Mouse (Mus musculus): ENCODE data around the gene Notch4. TPM values are rescaled to one million over a fixed set of nuclear protein-coding genes. Genes with fewer than 3 reads are reported as not detected.

The Notch4 gene
- polyA plus RNA-seq, 2 experiments = 0.67 to 0.99 TPM

DNA sequence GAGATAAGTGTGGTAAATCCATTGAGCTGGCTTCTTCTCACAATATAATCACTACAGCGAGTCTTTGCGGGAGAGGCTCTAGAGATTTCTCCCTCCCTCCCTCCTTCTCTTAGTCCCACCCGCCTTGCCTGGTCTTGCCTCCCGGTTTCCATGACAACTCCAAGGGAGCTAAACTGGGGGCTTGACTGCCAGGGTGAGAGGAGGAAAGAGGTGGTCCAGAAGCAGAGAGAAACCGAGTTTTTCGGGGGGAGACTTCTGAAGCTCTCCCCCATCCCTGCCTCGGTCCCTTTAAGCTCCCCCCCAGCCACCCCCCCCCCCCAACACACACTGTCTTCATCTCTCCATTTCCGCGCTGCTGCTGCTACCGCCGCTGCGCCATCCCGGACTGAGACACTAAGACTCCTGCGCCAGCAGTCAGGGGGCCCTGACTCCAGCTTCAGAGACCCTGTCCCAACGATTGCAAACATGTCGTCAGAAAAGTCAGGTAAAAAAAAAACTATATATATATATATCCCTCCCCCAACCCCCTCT, 65.2 kb downstream of the Notch4 start, which contains the start of gene Prrt1:
Prrt1 (plus strand) TSS at position 313 of the 531 bp plus-strand sequence.
- Histone ChIP-seq H3K27ac (no peak within 1 kb of the TSS), H3K27me3 (ENCODE audit: control insufficient read depth, insufficient read depth, low read length) (peaks cover 51% of the 10 kb centered on the region), H3K4me1 (replicated peaks; ENCODE audit: control insufficient read depth in 2 of 2, insufficient read depth in 2 of 2, low read length in 1 of 2) (peaks cover 4 to 5% of the 10 kb centered on the region in 2 experiments; a peak in 3 of 4 replicates), H3K4me2 (ENCODE audit: low read depth) (peak within 1 kb of the TSS; percentile 88; the same call in 1 of the 2 replicates), H3K9ac (replicated peaks) (no peak within 1 kb of the TSS), H3K9me3 (ENCODE audit: control insufficient read depth, low read length) (no peaks in the 10 kb centered on the region), H3K36me3 (replicated peaks; ENCODE audit: control insufficient read depth, insufficient read depth, low read depth) (no peaks in the 10 kb centered on the region), H3K4me3 (ENCODE audit: insufficient read depth in 1 of 2, low read depth in 2 of 2, low read length in 2 of 2) (peak within 1 kb of the TSS in 1 of 2 experiments; percentile 74; a peak in 1 of 4 replicates)
- DNase-seq (ENCODE audit: low read depth in 3 of 3, low spot score in 3 of 3) = no peak
- WGBS (ENCODE audit: insufficient replicate concordance) = 9% methylated on average over 16 of the region's 16 CpGs
- no peak for ATAC-seq (ENCODE audit: insufficient read depth)
- TF ChIP-seq EP300 (IDR thresholded peaks at IDR 0.05; ENCODE audit: low read depth) (no peak), CTCF (IDR thresholded peaks at IDR 0.05; ENCODE audit: low read depth) (no peak)

DNA sequence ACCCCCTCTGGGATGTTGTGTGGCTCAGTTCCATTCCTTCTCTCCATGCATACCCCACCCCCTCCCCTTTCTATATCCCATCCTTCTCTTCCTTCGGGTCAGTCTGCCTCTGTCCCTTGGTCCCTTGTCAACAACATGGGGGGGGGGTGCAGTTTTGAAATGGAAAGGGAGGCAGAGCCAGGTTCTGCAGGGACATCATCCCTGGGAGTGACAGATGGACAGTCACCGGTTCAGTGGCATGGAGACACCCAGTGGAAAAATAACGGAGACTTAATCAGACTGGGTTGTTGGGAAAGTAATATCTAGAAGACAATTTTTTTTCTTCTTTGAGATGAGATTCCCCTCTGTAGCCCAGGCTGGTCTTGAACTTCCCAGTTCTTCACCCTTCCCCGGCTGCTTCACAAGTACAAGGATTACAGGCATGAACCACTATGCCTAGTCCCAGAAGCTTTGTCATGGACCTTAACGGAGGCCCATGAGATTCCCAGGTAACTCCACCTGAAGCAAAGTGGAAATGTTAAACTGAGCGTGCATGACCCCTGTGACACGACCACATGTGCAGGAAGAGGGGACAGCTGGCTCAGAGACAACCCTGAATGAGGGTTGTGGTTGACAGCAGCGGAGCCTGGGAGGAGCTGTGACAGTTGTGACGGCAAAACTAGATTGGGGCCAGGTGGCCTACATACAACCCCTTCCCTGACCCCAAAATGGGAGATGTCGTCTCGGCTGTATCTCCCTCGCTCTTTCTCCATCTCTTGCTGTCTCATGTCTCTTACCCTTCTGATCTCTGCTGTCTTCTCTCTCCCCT, 65.9 kb downstream of the Notch4 start:
- TF ChIP-seq EP300 (IDR thresholded peaks at IDR 0.05; ENCODE audit: low read depth) (no peak), CTCF (IDR thresholded peaks at IDR 0.05; ENCODE audit: low read depth) (no peak)
- H3K4me1 ChIP-seq (replicated peaks; ENCODE audit: control insufficient read depth in 2 of 2, insufficient read depth in 2 of 2, low read length in 1 of 2) = peaks cover 4 to 5% of the 10 kb centered on the region in 2 experiments; a peak in 3 of 4 replicates
- no peak overlapping the region for H3K4me2 ChIP-seq (ENCODE audit: low read depth)
- no peak for DNase-seq (ENCODE audit: low read depth in 3 of 3, low spot score in 3 of 3)
- no peak overlapping the region for H3K27ac ChIP-seq
- H3K27me3 ChIP-seq (ENCODE audit: control insufficient read depth, insufficient read depth, low read length) = peaks cover 51% of the 10 kb centered on the region
- WGBS (ENCODE audit: insufficient replicate concordance) = 11% methylated on average over 12 of the region's 12 CpGs
- H3K9me3 ChIP-seq (ENCODE audit: control insufficient read depth, low read length) = no peaks in the 10 kb centered on the region
- no peak overlapping the region for H3K9ac ChIP-seq (replicated peaks)
- H3K4me3 ChIP-seq (ENCODE audit: insufficient read depth in 1 of 2, low read depth in 2 of 2, low read length in 2 of 2) = no peak overlapping the region
- no peak for ATAC-seq (ENCODE audit: insufficient read depth)
- H3K36me3 ChIP-seq (replicated peaks; ENCODE audit: control insufficient read depth, insufficient read depth, low read depth) = no peaks in the 10 kb centered on the region

GRCm38 (mm10) chr17:34630761-34631301, 66.8 kb downstream of the Notch4 start:
- Histone ChIP-seq H3K4me2 (ENCODE audit: low read depth) (peak overlapping the region; percentile 30), H3K27me3 (ENCODE audit: control insufficient read depth, insufficient read depth, low read length) (peaks cover 51% of the 10 kb centered on the region), H3K4me1 (replicated peaks; ENCODE audit: control insufficient read depth in 2 of 2, insufficient read depth in 2 of 2, low read length in 1 of 2) (peaks cover 4 to 5% of the 10 kb centered on the region in 2 experiments; a peak in 3 of 4 replicates), H3K9me3 (ENCODE audit: control insufficient read depth, low read length) (no peaks in the 10 kb centered on the region), H3K4me3 (ENCODE audit: insufficient read depth in 1 of 2, low read depth in 2 of 2, low read length in 2 of 2) (peak overlapping the region in 1 of 2 experiments; percentile 1; a peak in 1 of 4 replicates), H3K9ac (replicated peaks) (no peak overlapping the region), H3K27ac (no peak overlapping the region), H3K36me3 (replicated peaks; ENCODE audit: control insufficient read depth, insufficient read depth, low read depth) (no peaks in the 10 kb centered on the region)
- TF ChIP-seq CTCF (IDR thresholded peaks at IDR 0.05; ENCODE audit: low read depth) (no peak), EP300 (IDR thresholded peaks at IDR 0.05; ENCODE audit: low read depth) (no peak)
- WGBS (ENCODE audit: insufficient replicate concordance) = 1% methylated on average over 48 of the region's 48 CpGs
- DNase-seq (ENCODE audit: low read depth in 3 of 3, low spot score in 3 of 3) = no peak
- no peak for ATAC-seq (ENCODE audit: insufficient read depth)

- Histone ChIP-seq H3K4me3 (ENCODE audit: insufficient read depth in 1 of 2, low read depth in 2 of 2, low read length in 2 of 2) (peak overlapping the region in 1 of 2 experiments; percentile 32; a peak in 2 of 4 replicates), H3K36me3 (replicated peaks; ENCODE audit: control insufficient read depth, insufficient read depth, low read depth) (no peaks in the 10 kb centered on the region), H3K27ac (no peak overlapping the region), H3K4me2 (ENCODE audit: low read depth) (peak overlapping the region; percentile 60), H3K4me1 (replicated peaks; ENCODE audit: control insufficient read depth in 2 of 2, insufficient read depth in 2 of 2, low read length in 1 of 2) (peaks cover 0 to 4% of the 10 kb centered on the region in 2 experiments; a peak in 2 of 4 replicates), H3K9ac (replicated peaks) (no peak overlapping the region), H3K27me3 (ENCODE audit: control insufficient read depth, insufficient read depth, low read length) (peaks cover 51% of the 10 kb centered on the region), H3K9me3 (ENCODE audit: control insufficient read depth, low read length) (no peaks in the 10 kb centered on the region)
- ATAC-seq (ENCODE audit: insufficient read depth) (no peak), DNase-seq (ENCODE audit: low read depth in 3 of 3, low spot score in 3 of 3) (no peak)
- no peak for TF ChIP-seq EP300 (IDR thresholded peaks at IDR 0.05; ENCODE audit: low read depth)
- no peak for TF ChIP-seq CTCF (IDR thresholded peaks at IDR 0.05; ENCODE audit: low read depth)
- WGBS (ENCODE audit: insufficient replicate concordance) = 14% methylated on average over 11 of the region's 12 CpGs
These were observed 67.6 kb downstream of the Notch4 start for GRCm38 (mm10) chr17:34631647-34632046.
